Mouse (Mus musculus): ENCODE results near the gene Dhtkd1. TPM values are rescaled to one million over a fixed set of nuclear protein-coding genes. Genes with fewer than 3 reads are reported as not detected.

Gene Dhtkd1
- total and polyA plus RNA-seq, 2 experiments from 2014 or later: 3.7 to 6.6 TPM

- 81% methylated on average over 6 of the region's 6 CpGs for WGBS
- Histone ChIP-seq H3K36me3 (ENCODE audit: insufficient read depth, low read length) (no peaks in the 10 kb centered on the region), H3K4me2 (ENCODE audit: low read depth, low read length) (no peak overlapping the region), H3K27ac (no peak overlapping the region), H3K9ac (replicated peaks; ENCODE audit: low read length) (no peak overlapping the region), H3K9me3 (ENCODE audit: low read length) (no peaks in the 10 kb centered on the region), H3K27me3 (ENCODE audit: insufficient read depth, low read length) (no peaks in the 10 kb centered on the region), H3K4me3 (ENCODE audit: low read length) (no peak overlapping the region), H3K4me1 (ENCODE audit: insufficient read depth, low read length) (no peaks in the 10 kb centered on the region)
- ATAC-seq (no peak), DNase-seq (ENCODE audit: low spot score) (no peak)
- TF ChIP-seq CTCF (IDR thresholded peaks at IDR 0.05; ENCODE audit: low read depth): no peak
Observed at GRCm38 (mm10) chr2:5936068-5936467, 6.5 kb downstream of the Dhtkd1 start.

- H3K9ac ChIP-seq (replicated peaks; ENCODE audit: low read length): no peak overlapping the region
- H3K4me2 ChIP-seq (ENCODE audit: low read depth, low read length): no peak overlapping the region
- DNase-seq (ENCODE audit: low spot score) (no peak), ATAC-seq (no peak)
- H3K4me1 ChIP-seq (ENCODE audit: insufficient read depth, low read length): no peaks in the 10 kb centered on the region
- H3K4me3 ChIP-seq (ENCODE audit: low read length): no peak overlapping the region
- WGBS: 96% methylated on average over 3 of the region's 3 CpGs
- no peaks in the 10 kb centered on the region for H3K27me3 ChIP-seq (ENCODE audit: insufficient read depth, low read length)
- H3K36me3 ChIP-seq (ENCODE audit: insufficient read depth, low read length): peaks cover 4% of the 10 kb centered on the region; the same call in 1 of the 2 replicates
- no peak for TF ChIP-seq CTCF (IDR thresholded peaks at IDR 0.05; ENCODE audit: low read depth)
- H3K9me3 ChIP-seq (ENCODE audit: low read length): no peaks in the 10 kb centered on the region
- H3K27ac ChIP-seq: no peak overlapping the region
Observed at GRCm38 (mm10) chr2:5934936-5935335, 7.7 kb downstream of the Dhtkd1 start.

GRCm38 (mm10) chr2:5931938-5932337, 10.7 kb downstream of the Dhtkd1 start:
- Histone ChIP-seq H3K9me3 (ENCODE audit: low read length) (no peaks in the 10 kb centered on the region), H3K4me2 (ENCODE audit: low read depth, low read length) (no peak overlapping the region), H3K4me3 (ENCODE audit: low read length) (no peak overlapping the region), H3K4me1 (ENCODE audit: insufficient read depth, low read length) (no peaks in the 10 kb centered on the region), H3K9ac (replicated peaks; ENCODE audit: low read length) (no peak overlapping the region), H3K27ac (no peak overlapping the region), H3K36me3 (ENCODE audit: insufficient read depth, low read length) (peaks cover 24% of the 10 kb centered on the region), H3K27me3 (ENCODE audit: insufficient read depth, low read length) (no peaks in the 10 kb centered on the region)
- 84% methylated on average over 5 of the region's 5 CpGs for WGBS
- no peak for TF ChIP-seq CTCF (IDR thresholded peaks at IDR 0.05; ENCODE audit: low read depth)
- ATAC-seq (no peak), DNase-seq (ENCODE audit: low spot score) (no peak)

GRCm38 (mm10) chr2:5930291-5931054, 12.1 kb downstream of the Dhtkd1 start:
- H3K4me1 ChIP-seq (ENCODE audit: insufficient read depth, low read length): no peaks in the 10 kb centered on the region
- ATAC-seq (no peak), DNase-seq (ENCODE audit: low spot score) (no peak)
- H3K4me2 ChIP-seq (ENCODE audit: low read depth, low read length): no peak overlapping the region
- H3K9me3 ChIP-seq (ENCODE audit: low read length): no peaks in the 10 kb centered on the region
- no peak for TF ChIP-seq CTCF (IDR thresholded peaks at IDR 0.05; ENCODE audit: low read depth)
- 87% methylated on average over 18 of the region's 18 CpGs for WGBS
- no peaks in the 10 kb centered on the region for H3K27me3 ChIP-seq (ENCODE audit: insufficient read depth, low read length)
- no peak overlapping the region for H3K27ac ChIP-seq
- peaks cover 25% of the 10 kb centered on the region for H3K36me3 ChIP-seq (ENCODE audit: insufficient read depth, low read length)
- no peak overlapping the region for H3K9ac ChIP-seq (replicated peaks; ENCODE audit: low read length)
- H3K4me3 ChIP-seq (ENCODE audit: low read length): no peak overlapping the region

GRCm38 (mm10) chr2:5929793-5930192, 12.8 kb downstream of the Dhtkd1 start:
- ATAC-seq (no peak), DNase-seq (ENCODE audit: low spot score) (no peak)
- TF ChIP-seq CTCF (IDR thresholded peaks at IDR 0.05; ENCODE audit: low read depth): no peak
- H3K4me3 ChIP-seq (ENCODE audit: low read length): no peak overlapping the region
- no peaks in the 10 kb centered on the region for H3K27me3 ChIP-seq (ENCODE audit: insufficient read depth, low read length)
- no peaks in the 10 kb centered on the region for H3K9me3 ChIP-seq (ENCODE audit: low read length)
- H3K4me1 ChIP-seq (ENCODE audit: insufficient read depth, low read length): no peaks in the 10 kb centered on the region
- H3K27ac ChIP-seq: no peak overlapping the region
- H3K36me3 ChIP-seq (ENCODE audit: insufficient read depth, low read length): peaks cover 25% of the 10 kb centered on the region
- no peak overlapping the region for H3K4me2 ChIP-seq (ENCODE audit: low read depth, low read length)
- WGBS: 94% methylated on average over 5 of the region's 5 CpGs
- no peak overlapping the region for H3K9ac ChIP-seq (replicated peaks; ENCODE audit: low read length)

- Histone ChIP-seq H3K4me3 (ENCODE audit: low read length) (no peak overlapping the region), H3K4me2 (ENCODE audit: low read depth, low read length) (no peak overlapping the region), H3K27ac (no peak overlapping the region), H3K9me3 (ENCODE audit: low read length) (no peaks in the 10 kb centered on the region), H3K27me3 (ENCODE audit: insufficient read depth, low read length) (no peaks in the 10 kb centered on the region), H3K36me3 (ENCODE audit: insufficient read depth, low read length) (peaks cover 25% of the 10 kb centered on the region), H3K4me1 (ENCODE audit: insufficient read depth, low read length) (no peaks in the 10 kb centered on the region), H3K9ac (replicated peaks; ENCODE audit: low read length) (no peak overlapping the region)
- no peak for TF ChIP-seq CTCF (IDR thresholded peaks at IDR 0.05; ENCODE audit: low read depth)
- DNase-seq (ENCODE audit: low spot score) (no peak), ATAC-seq (no peak)
- WGBS: 97% methylated on average over 5 of the region's 5 CpGs
Observed at GRCm38 (mm10) chr2:5927481-5927880, 15.1 kb downstream of the Dhtkd1 start.

- 81% methylated on average over 9 of the region's 9 CpGs for WGBS
- peaks cover 29% of the 10 kb centered on the region for H3K36me3 ChIP-seq (ENCODE audit: insufficient read depth, low read length)
Observed at GRCm38 (mm10) chr2:5923786-5924185, 18.8 kb downstream of the Dhtkd1 start.

More at GRCm38 (mm10) chr2:5923786-5924185, 18.8 kb downstream of the Dhtkd1 start:
- no peak for TF ChIP-seq CTCF (IDR thresholded peaks at IDR 0.05; ENCODE audit: low read depth)
- no peak for ATAC-seq
- H3K4me3 ChIP-seq (ENCODE audit: low read length): no peak overlapping the region
- H3K27me3 ChIP-seq (ENCODE audit: insufficient read depth, low read length): no peaks in the 10 kb centered on the region
- no peak for DNase-seq (ENCODE audit: low spot score)
- no peak overlapping the region for H3K4me2 ChIP-seq (ENCODE audit: low read depth, low read length)
- H3K9me3 ChIP-seq (ENCODE audit: low read length): no peaks in the 10 kb centered on the region
- H3K4me1 ChIP-seq (ENCODE audit: insufficient read depth, low read length): no peaks in the 10 kb centered on the region
- no peak overlapping the region for H3K9ac ChIP-seq (replicated peaks; ENCODE audit: low read length)
- no peak overlapping the region for H3K27ac ChIP-seq
